Mouse (Mus musculus) G1E (cell line): ENCODE data around the gene Pam16.

ENCODE experiments used
- CTCF ChIP-seq: IDR thresholded peaks from 2 replicates; pipeline ENCODE4 v1.5.1; 2012; ENCODE audit warnings: low read depth, low read length, inconsistent platforms, mixed read lengths
- GATA2 ChIP-seq: IDR thresholded peaks from 2 replicates; pipeline ENCODE4 v1.6.1; 2012; ENCODE audit warnings: low read depth, low read length, inconsistent platforms, borderline replicate concordance
- POLR2AphosphoS5 ChIP-seq: IDR thresholded peaks from 2 replicates; pipeline ENCODE4 v1.6.1; 2012; ENCODE audit warnings: low read depth, low read length, inconsistent platforms; ENCODE audit not compliant: insufficient replicate concordance
- TAL1 ChIP-seq: conservative IDR thresholded peaks from 2 replicates; pipeline ENCODE4 v1.6.1; 2012; ENCODE audit warnings: low read depth, low read length, inconsistent platforms, mixed read lengths

DNA sequence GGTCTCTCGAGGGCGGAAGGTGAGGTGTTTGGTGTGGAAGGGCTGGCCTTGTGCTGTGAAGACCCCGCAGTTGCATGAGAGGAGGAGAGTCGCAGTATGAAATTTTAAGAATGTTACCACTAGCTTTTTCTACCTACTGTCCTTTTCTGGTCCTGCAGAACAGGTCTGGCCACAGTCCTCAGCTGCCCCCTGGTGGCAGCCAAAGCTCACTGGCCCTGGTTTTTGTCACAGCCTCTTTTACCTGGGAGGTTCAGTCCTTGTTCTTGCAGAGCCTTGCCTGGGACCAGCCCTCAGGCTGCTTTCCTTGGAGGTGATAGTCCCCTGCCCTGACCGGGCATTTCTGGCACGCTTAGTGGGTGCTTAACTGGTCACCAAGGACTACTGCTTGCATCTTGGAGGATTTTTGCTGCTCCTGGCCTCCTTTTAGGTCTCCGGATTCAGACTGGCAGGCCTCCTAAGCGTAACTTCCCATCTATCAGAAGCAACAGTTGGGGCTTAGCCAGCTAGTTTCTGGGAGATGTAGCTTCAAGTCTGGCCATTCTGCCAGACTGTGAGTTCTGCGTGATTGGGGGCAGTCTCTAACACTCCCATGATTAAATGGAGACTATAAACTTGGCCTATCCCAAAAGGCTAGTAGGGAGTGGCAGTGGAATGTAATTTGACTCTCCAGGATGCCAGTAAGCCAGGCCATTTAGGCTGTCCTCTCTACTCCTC lies 16.8 kb downstream of the Pam16 start:
- peak; percentile 91 for TF ChIP-seq CTCF
- no peak for TF ChIP-seq POLR2AphosphoS5
- TF ChIP-seq GATA2: no peak
- no peak for TF ChIP-seq TAL1
